Mouse (Mus musculus): Measurements from ENCODE around the gene Spata6.

DNA sequence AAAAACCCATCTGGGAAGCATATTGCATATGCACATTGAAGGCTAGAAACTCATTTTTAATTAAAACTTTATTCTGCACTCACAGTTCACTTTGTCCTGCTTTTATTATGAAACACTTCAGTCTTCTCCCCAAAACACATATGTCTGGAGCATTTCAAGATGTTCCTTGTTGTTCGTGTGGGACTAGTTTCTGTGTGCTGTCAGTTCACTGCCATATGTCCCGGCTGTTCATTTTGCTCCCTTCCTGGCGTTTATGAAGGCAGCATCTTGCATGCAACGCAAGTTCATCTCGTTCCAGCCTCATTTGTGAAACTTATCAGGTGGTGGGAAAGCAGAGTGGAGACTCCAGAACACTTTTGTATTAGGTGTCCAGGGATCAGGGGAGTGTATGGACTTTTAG is 146.9 kb downstream of the Spata6 start:
- TF ChIP-seq CTCF (IDR thresholded peaks at IDR 0.05; ENCODE audit: extremely low read depth, insufficient read depth, insufficient read length, insufficient replicate concordance) (no peak), POLR2A (IDR thresholded peaks at IDR 0.05; ENCODE audit: low read depth, low read length) (no peak)
